Mouse (Mus musculus): ENCODE measurements around the gene Eya2. TPM values are rescaled to one million over a fixed set of nuclear protein-coding genes. Genes with fewer than 3 reads are reported as not detected.

The Eya2 gene
- polyA plus RNA-seq, 1 experiment from 2014 or later, result 27.2 TPM

GRCm38 (mm10) chr2:165568911-165569310, 25.9 kb upstream of the Eya2 start:
- H3K27ac ChIP-seq (replicated peaks; ENCODE audit: low read depth, low read length), result no peak overlapping the region
- DNase-seq (ENCODE audit: low spot score) (no peak), ATAC-seq (replicated peaks; ENCODE audit: insufficient number of reproducible peaks, low FRiP score, low TSS enrichment, low read depth) (no peak)
- H3K9me3 ChIP-seq (replicated peaks; ENCODE audit: control insufficient read depth, low read length), result no peaks in the 10 kb centered on the region
- no peaks in the 10 kb centered on the region for H3K36me3 ChIP-seq (replicated peaks; ENCODE audit: control insufficient read depth, insufficient read depth, low read depth, low read length)
- H3K27me3 ChIP-seq (ENCODE audit: control insufficient read depth, insufficient read depth, low read length), result peaks cover 7% of the 10 kb centered on the region
- 56% methylated on average over 6 of the region's 6 CpGs for WGBS
- H3K9ac ChIP-seq (replicated peaks; ENCODE audit: low read length), result no peak overlapping the region
- H3K4me2 ChIP-seq (ENCODE audit: low read depth, low read length), result no peak overlapping the region
- H3K4me3 ChIP-seq (ENCODE audit: low read depth, low read length), result no peak overlapping the region
- H3K4me1 ChIP-seq (ENCODE audit: control insufficient read depth, insufficient read depth, low read length), result no peaks in the 10 kb centered on the region; the same call in 1 of the 2 replicates

GRCm38 (mm10) chr2:165571216-165571778, 23.5 kb upstream of the Eya2 start:
- Histone ChIP-seq H3K36me3 (replicated peaks; ENCODE audit: control insufficient read depth, insufficient read depth, low read depth, low read length) (no peaks in the 10 kb centered on the region), H3K4me1 (ENCODE audit: control insufficient read depth, insufficient read depth, low read length) (no peaks in the 10 kb centered on the region), H3K4me3 (ENCODE audit: low read depth, low read length) (no peak overlapping the region), H3K9ac (replicated peaks; ENCODE audit: low read length) (no peak overlapping the region), H3K4me2 (ENCODE audit: low read depth, low read length) (no peak overlapping the region), H3K27me3 (ENCODE audit: control insufficient read depth, insufficient read depth, low read length) (no peaks in the 10 kb centered on the region), H3K27ac (replicated peaks; ENCODE audit: low read depth, low read length) (no peak overlapping the region), H3K9me3 (replicated peaks; ENCODE audit: control insufficient read depth, low read length) (no peaks in the 10 kb centered on the region)
- ATAC-seq (replicated peaks; ENCODE audit: insufficient number of reproducible peaks, low FRiP score, low TSS enrichment, low read depth), result no peak
- 33% methylated on average over 4 of the region's 4 CpGs for WGBS
- DNase-seq (ENCODE audit: low spot score), result peak; percentile 39

GRCm38 (mm10) chr2:165583044-165583443, 11.8 kb upstream of the Eya2 start:
- H3K27ac ChIP-seq (replicated peaks; ENCODE audit: low read depth, low read length), result no peak overlapping the region
- ATAC-seq (replicated peaks; ENCODE audit: insufficient number of reproducible peaks, low FRiP score, low TSS enrichment, low read depth), result no peak

GRCm38 (mm10) chr2:165583518-165583917, 11.3 kb upstream of the Eya2 start:
- no peak overlapping the region for H3K4me2 ChIP-seq (ENCODE audit: low read depth, low read length)
- H3K27me3 ChIP-seq (ENCODE audit: control insufficient read depth, insufficient read depth, low read length), result no peaks in the 10 kb centered on the region
- no peaks in the 10 kb centered on the region for H3K9me3 ChIP-seq (replicated peaks; ENCODE audit: control insufficient read depth, low read length)
- H3K27ac ChIP-seq (replicated peaks; ENCODE audit: low read depth, low read length), result no peak overlapping the region
- no peak for ATAC-seq (replicated peaks; ENCODE audit: insufficient number of reproducible peaks, low FRiP score, low TSS enrichment, low read depth)
- 60% methylated on average over 4 of the region's 4 CpGs for WGBS
- no peak for DNase-seq (ENCODE audit: low spot score)
- no peaks in the 10 kb centered on the region for H3K36me3 ChIP-seq (replicated peaks; ENCODE audit: control insufficient read depth, insufficient read depth, low read depth, low read length)
- no peaks in the 10 kb centered on the region for H3K4me1 ChIP-seq (ENCODE audit: control insufficient read depth, insufficient read depth, low read length)
- no peak overlapping the region for H3K4me3 ChIP-seq (ENCODE audit: low read depth, low read length)
- H3K9ac ChIP-seq (replicated peaks; ENCODE audit: low read length), result 0 out of 2 replicates have a peak overlapping the region, but pooled peaks have one; percentile 9

More at GRCm38 (mm10) chr2:165583044-165583443, 11.8 kb upstream of the Eya2 start:
- Histone ChIP-seq H3K4me3 (ENCODE audit: low read depth, low read length) (no peak overlapping the region), H3K4me1 (ENCODE audit: control insufficient read depth, insufficient read depth, low read length) (no peaks in the 10 kb centered on the region), H3K36me3 (replicated peaks; ENCODE audit: control insufficient read depth, insufficient read depth, low read depth, low read length) (no peaks in the 10 kb centered on the region), H3K9me3 (replicated peaks; ENCODE audit: control insufficient read depth, low read length) (no peaks in the 10 kb centered on the region), H3K9ac (replicated peaks; ENCODE audit: low read length) (no peak overlapping the region), H3K4me2 (ENCODE audit: low read depth, low read length) (no peak overlapping the region), H3K27me3 (ENCODE audit: control insufficient read depth, insufficient read depth, low read length) (no peaks in the 10 kb centered on the region)
- no peak for DNase-seq (ENCODE audit: low spot score)
- 68% methylated on average over 8 of the region's 8 CpGs for WGBS

GRCm38 (mm10) chr2:165584563-165584962, 10.3 kb upstream of the Eya2 start:
- Histone ChIP-seq H3K4me3 (ENCODE audit: low read depth, low read length) (no peak overlapping the region), H3K4me2 (ENCODE audit: low read depth, low read length) (no peak overlapping the region), H3K27ac (replicated peaks; ENCODE audit: low read depth, low read length) (no peak overlapping the region), H3K27me3 (ENCODE audit: control insufficient read depth, insufficient read depth, low read length) (no peaks in the 10 kb centered on the region), H3K4me1 (ENCODE audit: control insufficient read depth, insufficient read depth, low read length) (no peaks in the 10 kb centered on the region), H3K9me3 (replicated peaks; ENCODE audit: control insufficient read depth, low read length) (no peaks in the 10 kb centered on the region), H3K36me3 (replicated peaks; ENCODE audit: control insufficient read depth, insufficient read depth, low read depth, low read length) (no peaks in the 10 kb centered on the region), H3K9ac (replicated peaks; ENCODE audit: low read length) (no peak overlapping the region)
- DNase-seq (ENCODE audit: low spot score) (peak; percentile 84), ATAC-seq (replicated peaks; ENCODE audit: insufficient number of reproducible peaks, low FRiP score, low TSS enrichment, low read depth) (no peak; the same call in 1 of the 2 replicates)
- 17% methylated on average over 3 of the region's 3 CpGs for WGBS

- H3K27ac ChIP-seq (replicated peaks; ENCODE audit: low read depth, low read length), result no peak overlapping the region
- no peak overlapping the region for H3K4me3 ChIP-seq (ENCODE audit: low read depth, low read length)
- peaks cover 2% of the 10 kb centered on the region; the same call in 1 of the 2 replicates for H3K4me1 ChIP-seq (ENCODE audit: control insufficient read depth, insufficient read depth, low read length)
- ATAC-seq (replicated peaks; ENCODE audit: insufficient number of reproducible peaks, low FRiP score, low TSS enrichment, low read depth) (no peak), DNase-seq (ENCODE audit: low spot score) (no peak)
- peaks cover 5% of the 10 kb centered on the region for H3K27me3 ChIP-seq (ENCODE audit: control insufficient read depth, insufficient read depth, low read length)
- H3K36me3 ChIP-seq (replicated peaks; ENCODE audit: control insufficient read depth, insufficient read depth, low read depth, low read length), result no peaks in the 10 kb centered on the region
- no peaks in the 10 kb centered on the region for H3K9me3 ChIP-seq (replicated peaks; ENCODE audit: control insufficient read depth, low read length)
- H3K9ac ChIP-seq (replicated peaks; ENCODE audit: low read length), result no peak overlapping the region
- H3K4me2 ChIP-seq (ENCODE audit: low read depth, low read length), result no peak overlapping the region; the same call in 1 of the 2 replicates
- 79% methylated on average over 16 of the region's 16 CpGs for WGBS
Observed at GRCm38 (mm10) chr2:165590742-165591141, 4.1 kb upstream of the Eya2 start.

GRCm38 (mm10) chr2:165593763-165594162, 1.1 kb upstream of the Eya2 start:
- H3K4me2 ChIP-seq (ENCODE audit: low read depth, low read length), result no peak overlapping the region
- no peak overlapping the region for H3K4me3 ChIP-seq (ENCODE audit: low read depth, low read length)

GRCm38 (mm10) chr2:165595676-165596070, 841 bp downstream of the Eya2 start:
- peaks cover 5% of the 10 kb centered on the region for H3K27me3 ChIP-seq (ENCODE audit: control insufficient read depth, insufficient read depth, low read length)
- H3K4me1 ChIP-seq (ENCODE audit: control insufficient read depth, insufficient read depth, low read length), result peaks cover 8% of the 10 kb centered on the region; the same call in 1 of the 2 replicates
- H3K9ac ChIP-seq (replicated peaks; ENCODE audit: low read length), result peak overlapping the region; percentile 83
- WGBS, result under 1% methylated on average over 13 of the region's 13 CpGs
- ATAC-seq (replicated peaks; ENCODE audit: insufficient number of reproducible peaks, low FRiP score, low TSS enrichment, low read depth) (no peak), DNase-seq (ENCODE audit: low spot score) (peak; percentile 59)
- H3K4me3 ChIP-seq (ENCODE audit: low read depth, low read length), result peak overlapping the region; percentile 70
- H3K36me3 ChIP-seq (replicated peaks; ENCODE audit: control insufficient read depth, insufficient read depth, low read depth, low read length), result no peaks in the 10 kb centered on the region
- peak overlapping the region; percentile 62; the same call in 1 of the 2 replicates for H3K27ac ChIP-seq (replicated peaks; ENCODE audit: low read depth, low read length)
- no peaks in the 10 kb centered on the region for H3K9me3 ChIP-seq (replicated peaks; ENCODE audit: control insufficient read depth, low read length)
- peak overlapping the region; percentile 95 for H3K4me2 ChIP-seq (ENCODE audit: low read depth, low read length)

More at GRCm38 (mm10) chr2:165593763-165594162, 1.1 kb upstream of the Eya2 start:
- ATAC-seq (replicated peaks; ENCODE audit: insufficient number of reproducible peaks, low FRiP score, low TSS enrichment, low read depth), result no peak
- no peak overlapping the region for H3K27ac ChIP-seq (replicated peaks; ENCODE audit: low read depth, low read length)
- H3K9ac ChIP-seq (replicated peaks; ENCODE audit: low read length), result no peak overlapping the region
- DNase-seq (ENCODE audit: low spot score), result no peak
- H3K4me1 ChIP-seq (ENCODE audit: control insufficient read depth, insufficient read depth, low read length), result peaks cover 6% of the 10 kb centered on the region; the same call in 1 of the 2 replicates
- no peaks in the 10 kb centered on the region for H3K36me3 ChIP-seq (replicated peaks; ENCODE audit: control insufficient read depth, insufficient read depth, low read depth, low read length)
- no peaks in the 10 kb centered on the region for H3K9me3 ChIP-seq (replicated peaks; ENCODE audit: control insufficient read depth, low read length)
- peaks cover 5% of the 10 kb centered on the region for H3K27me3 ChIP-seq (ENCODE audit: control insufficient read depth, insufficient read depth, low read length)
- WGBS, result 86% methylated on average over 2 of the region's 2 CpGs

All from embryonic facial prominence, embryonic 11.5 days (tissue).